ENCODE assay signal across 8 mouse cellular contexts in genomic region chr14:51912391-51913061, GRCm38 (mm10). TPM values are rescaled to one million over a fixed set of nuclear protein-coding genes. Genes with fewer than 3 reads are reported as not detected.
DNase-seq lines count a peak whose midpoint lies in the region; ATAC-seq lines count a peak whose summit lies in the region.

No protein-coding gene starts in this region.

- no peaks in the 10 kb centered on the region for H3K27me3 ChIP-seq in forebrain, embryonic 14.5 days (replicated peaks; ENCODE audit: control insufficient read depth, insufficient read depth, low read length)
- H3K27me3 ChIP-seq in intestine, embryonic 15.5 days (replicated peaks), result 0 out of 2 replicates have a peak, but pooled peaks cover 2% of the 10 kb centered on the region
- peaks cover 6% of the 10 kb centered on the region for H3K27me3 ChIP-seq in midbrain, embryonic 11.5 days (ENCODE audit: control insufficient read depth, insufficient read depth, low read length)

- H3K9me3 ChIP-seq in forebrain, embryonic 14.5 days (replicated peaks; ENCODE audit: control insufficient read depth, low read length), result no peaks in the 10 kb centered on the region
- no peaks in the 10 kb centered on the region for H3K9me3 ChIP-seq in intestine, embryonic 15.5 days
- H3K9me3 ChIP-seq in midbrain, embryonic 11.5 days (ENCODE audit: control insufficient read depth, low read length), result no peaks in the 10 kb centered on the region

- 7% methylated on average over 14 of the region's 14 CpGs for WGBS in forebrain, embryonic 14.5 days
- 15% methylated on average over 14 of the region's 14 CpGs for WGBS in intestine, embryonic 15.5 days
- 6% methylated on average over 14 of the region's 14 CpGs for WGBS in midbrain, embryonic 11.5 days

- H3K36me3 ChIP-seq in forebrain, embryonic 14.5 days (ENCODE audit: control insufficient read depth, insufficient read depth, low read length), result peaks cover 14% of the 10 kb centered on the region; the same call in 1 of the 2 replicates
- no peaks in the 10 kb centered on the region for H3K36me3 ChIP-seq in intestine, embryonic 15.5 days
- H3K36me3 ChIP-seq in midbrain, embryonic 11.5 days (ENCODE audit: control insufficient read depth, insufficient read depth, low read length), result no peaks in the 10 kb centered on the region

- H3K27ac ChIP-seq in forebrain, embryonic 14.5 days (ENCODE audit: low read depth, low read length), result peak overlapping the region; percentile 87
- no peak overlapping the region; the same call in 1 of the 2 replicates for H3K27ac ChIP-seq in intestine, embryonic 15.5 days
- no peak overlapping the region for H3K27ac ChIP-seq in midbrain, embryonic 11.5 days (ENCODE audit: low read depth, low read length)

- peak overlapping the region; percentile 98 for H3K4me2 ChIP-seq in forebrain, embryonic 14.5 days (ENCODE audit: low read length)
- H3K4me2 ChIP-seq in intestine, embryonic 15.5 days (replicated peaks), result peak overlapping the region; percentile 99
- peak overlapping the region; percentile 100 for H3K4me2 ChIP-seq in midbrain, embryonic 11.5 days

- DNase-seq in thymus, postnatal 14 days, result peak; percentile 27
- no peak for DNase-seq in thymus, postnatal 0 days (ENCODE audit: low spot score)
- DNase-seq in forebrain, embryonic 14.5 days (ENCODE audit: low spot score), result no peak
- peak; percentile 87 for DNase-seq in midbrain, embryonic 11.5 days (ENCODE audit: low spot score, missing footprints)
- DNase-seq in urinary bladder, postnatal 10 days (ENCODE audit: low spot score), result no peak
- no peak for DNase-seq in Muller cell, postnatal 12 days (ENCODE audit: inconsistent ontology term)

- peak; percentile 25 for ATAC-seq in forebrain, embryonic 14.5 days
- peak; percentile 56 for ATAC-seq in intestine, embryonic 15.5 days
- peak; percentile 33 for ATAC-seq in midbrain, embryonic 11.5 days (ENCODE audit: low FRiP score)
- no peak for ATAC-seq in megakaryocyte-erythroid progenitor cell, adult 5-6 weeks (replicated peaks; ENCODE audit: low FRiP score, low TSS enrichment, poor library complexity, severe bottlenecking)

- peak overlapping the region; percentile 75 for H3K9ac ChIP-seq in forebrain, embryonic 14.5 days (ENCODE audit: low read length)
- H3K9ac ChIP-seq in intestine, embryonic 15.5 days, result peak overlapping the region; percentile 57
- peak overlapping the region; percentile 69 for H3K9ac ChIP-seq in midbrain, embryonic 11.5 days (ENCODE audit: low read length)

- H3K4me1 ChIP-seq in forebrain, embryonic 14.5 days (ENCODE audit: control insufficient read depth, insufficient read depth, low read length), result no peaks in the 10 kb centered on the region; the same call in 1 of the 2 replicates
- peaks cover 14% of the 10 kb centered on the region for H3K4me1 ChIP-seq in intestine, embryonic 15.5 days (replicated peaks)
- peaks cover 7% of the 10 kb centered on the region for H3K4me1 ChIP-seq in midbrain, embryonic 11.5 days (ENCODE audit: control insufficient read depth, insufficient read depth, low read length)

- peak overlapping the region; percentile 55 for H3K4me3 ChIP-seq in forebrain, embryonic 14.5 days (ENCODE audit: low read depth, low read length)
- peak overlapping the region; percentile 57 for H3K4me3 ChIP-seq in intestine, embryonic 15.5 days (replicated peaks)
- H3K4me3 ChIP-seq in midbrain, embryonic 11.5 days (ENCODE audit: low read depth, low read length), result peak overlapping the region; percentile 56

RNA-seq across cellular contexts. Expression of gene Ndrg2, which starts 1.4 kb away (rescaled TPM):
- polyA plus RNA-seq in thymus, postnatal 0 days (2015; fragmentation: Nextera tagmentation; extraction: Ambion mirVana), result 14.8 and 16.6 TPM in 2 replicates
- polyA plus RNA-seq in forebrain, embryonic 14.5 days (2014; fragmentation: Nextera tagmentation; extraction: Ambion mirVana), result 127 and 139 TPM in 2 replicates
- 52.2 and 60.1 TPM in 2 replicates for polyA plus RNA-seq in intestine, embryonic 15.5 days (2015; fragmentation: Nextera tagmentation; extraction: Ambion mirVana)
- 7.5 and 10.6 TPM in 2 replicates for polyA plus RNA-seq in midbrain, embryonic 11.5 days (2014; fragmentation: Nextera tagmentation; extraction: Ambion mirVana)
- 1.9 and 11.1 TPM in 2 replicates for total RNA-seq in megakaryocyte-erythroid progenitor cell, adult 5-6 weeks (2014; fragmentation: Nextera tagmentation)
- 2.1 and 3.4 TPM in 2 replicates for total RNA-seq in megakaryocyte-erythroid progenitor cell, adult 5-6 weeks (2017)

RNA-seq across cellular contexts. Expression of gene Tppp2, which starts 5.7 kb away (rescaled TPM):
- polyA plus RNA-seq in thymus, postnatal 0 days (2015; fragmentation: Nextera tagmentation; extraction: Ambion mirVana), result not detected in 2 replicates
- not detected in 2 replicates for polyA plus RNA-seq in forebrain, embryonic 14.5 days (2014; fragmentation: Nextera tagmentation; extraction: Ambion mirVana)
- polyA plus RNA-seq in intestine, embryonic 15.5 days (2015; fragmentation: Nextera tagmentation; extraction: Ambion mirVana), result not detected in 2 replicates
- not detected in 2 replicates for polyA plus RNA-seq in midbrain, embryonic 11.5 days (2014; fragmentation: Nextera tagmentation; extraction: Ambion mirVana)
- not detected in 2 replicates for total RNA-seq in megakaryocyte-erythroid progenitor cell, adult 5-6 weeks (2014; fragmentation: Nextera tagmentation)
- total RNA-seq in megakaryocyte-erythroid progenitor cell, adult 5-6 weeks (2017), result not detected in 2 replicates

RNA-seq across cellular contexts. Expression of gene Rnase13, which starts 10.0 kb away (rescaled TPM):
- polyA plus RNA-seq in thymus, postnatal 0 days (2015; fragmentation: Nextera tagmentation; extraction: Ambion mirVana), result not detected in 2 replicates
- polyA plus RNA-seq in forebrain, embryonic 14.5 days (2014; fragmentation: Nextera tagmentation; extraction: Ambion mirVana), result not detected in 2 replicates
- not detected in 2 replicates for polyA plus RNA-seq in intestine, embryonic 15.5 days (2015; fragmentation: Nextera tagmentation; extraction: Ambion mirVana)
- not detected in 2 replicates for polyA plus RNA-seq in midbrain, embryonic 11.5 days (2014; fragmentation: Nextera tagmentation; extraction: Ambion mirVana)
- not detected in 2 replicates for total RNA-seq in megakaryocyte-erythroid progenitor cell, adult 5-6 weeks (2014; fragmentation: Nextera tagmentation)
- total RNA-seq in megakaryocyte-erythroid progenitor cell, adult 5-6 weeks (2017), result not detected in 2 replicates

RNA-seq across cellular contexts. Expression of gene Slc39a2, which starts 19.8 kb away (rescaled TPM):
- polyA plus RNA-seq in thymus, postnatal 0 days (2015; fragmentation: Nextera tagmentation; extraction: Ambion mirVana), result 0.14 and 0.26 TPM in 2 replicates
- polyA plus RNA-seq in forebrain, embryonic 14.5 days (2014; fragmentation: Nextera tagmentation; extraction: Ambion mirVana), result 0.62 and 0.82 TPM in 2 replicates
- polyA plus RNA-seq in intestine, embryonic 15.5 days (2015; fragmentation: Nextera tagmentation; extraction: Ambion mirVana), result 0.96 and 1.0 TPM in 2 replicates
- 0.40 and 0.41 TPM in 2 replicates for polyA plus RNA-seq in midbrain, embryonic 11.5 days (2014; fragmentation: Nextera tagmentation; extraction: Ambion mirVana)
- total RNA-seq in megakaryocyte-erythroid progenitor cell, adult 5-6 weeks (2014; fragmentation: Nextera tagmentation), result 0.69 and 1.4 TPM in 2 replicates
- total RNA-seq in megakaryocyte-erythroid progenitor cell, adult 5-6 weeks (2017), result not detected in 2 replicates

RNA-seq across cellular contexts. Expression of gene Mettl17, which starts 27.9 kb away (rescaled TPM):
- polyA plus RNA-seq in thymus, postnatal 0 days (2015; fragmentation: Nextera tagmentation; extraction: Ambion mirVana), result 41.9 and 50.0 TPM in 2 replicates
- polyA plus RNA-seq in forebrain, embryonic 14.5 days (2014; fragmentation: Nextera tagmentation; extraction: Ambion mirVana), result 64.7 and 64.9 TPM in 2 replicates
- 45.4 and 45.5 TPM in 2 replicates for polyA plus RNA-seq in intestine, embryonic 15.5 days (2015; fragmentation: Nextera tagmentation; extraction: Ambion mirVana)
- polyA plus RNA-seq in midbrain, embryonic 11.5 days (2014; fragmentation: Nextera tagmentation; extraction: Ambion mirVana), result 49.6 and 52.4 TPM in 2 replicates
- total RNA-seq in megakaryocyte-erythroid progenitor cell, adult 5-6 weeks (2014; fragmentation: Nextera tagmentation), result 23.4 and 33.9 TPM in 2 replicates
- total RNA-seq in megakaryocyte-erythroid progenitor cell, adult 5-6 weeks (2017), result 9.5 and 13.7 TPM in 2 replicates

Comparison
In these comparisons a context has a peak if more than half of its experiments do, and no peak if none do; other contexts are left out.
1. DNase-seq: peak in thymus, postnatal 14 days (single experiment) and midbrain, embryonic 11.5 days (single experiment); none in thymus, postnatal 0 days (single experiment), forebrain, embryonic 14.5 days (single experiment), urinary bladder, postnatal 10 days (single experiment) and Muller cell, postnatal 12 days (single experiment).
2. Peak in every context shown above with its lines, with median percentiles within 50 percentile points of each other: H3K4me2 ChIP-seq, H3K4me3 ChIP-seq and H3K9ac ChIP-seq.